Mouse (Mus musculus) cortical plate, adult 2 months (tissue): ENCODE measurements at regions not wholly inside any gene's neighbourhood (a gene's known extent, or its start where the extent isn't known, plus 50 kb on each side); places are given as distances from the start of the nearest gene placed in this dataset.

Experiments
- CTCF ChIP-seq: fragments of 200-500 bp; IDR thresholded peaks from 2 replicates; pipeline ENCODE4 v1.5.1; 2011; ENCODE audit warnings: mild to moderate bottlenecking, control low read depth, low read length; ENCODE audit not compliant: insufficient read depth; ENCODE audit errors: extremely low read depth
- POLR2A ChIP-seq: fragments of 200-500 bp; IDR thresholded peaks from 2 replicates; pipeline ENCODE4 v1.6.1; 2011; ENCODE audit warnings: mild to moderate bottlenecking, low read length, control low read depth; ENCODE audit not compliant: insufficient read depth; ENCODE audit errors: extremely low read depth

DNA sequence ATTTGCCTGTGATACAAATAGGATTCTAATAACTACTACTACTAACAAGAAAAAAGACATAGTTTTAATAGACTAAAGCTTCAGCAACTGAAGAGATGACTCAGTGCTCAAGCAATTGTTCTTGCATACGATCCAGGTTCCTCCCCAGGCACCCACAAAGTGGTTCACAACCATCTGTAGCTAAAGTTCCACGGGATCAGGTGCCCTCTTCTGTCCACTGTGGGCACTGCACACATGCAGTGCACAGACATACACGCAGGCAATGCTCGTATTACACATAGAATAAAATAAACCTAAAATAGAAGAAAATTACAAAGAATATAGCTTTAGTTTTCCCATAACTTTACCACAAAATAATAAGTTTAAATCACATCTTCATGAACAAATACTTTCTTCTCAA is 94.7 kb upstream of the Tram1l1 start:
- TF ChIP-seq CTCF, result no peak
- no peak for TF ChIP-seq POLR2A
